Mouse (Mus musculus): ENCODE data around the gene Spats1.
"Not testable (repeated sequence)": the region's sequence is repeated elsewhere in the genome, so short reads cannot be mapped to it uniquely, and the experiment has no call there.

Gene Spats1

GRCm38 (mm10) chr17:45489736-45490135, 14.5 kb upstream of the Spats1 start:
- DNase-seq (ENCODE audit: low spot score in 2 of 2) = no peak

GRCm38 (mm10) chr17:45488321-45489254, 13.4 kb upstream of the Spats1 start:
- no peak for DNase-seq (ENCODE audit: low spot score in 2 of 2)

- DNase-seq (ENCODE audit: low spot score in 2 of 2) = no peak
Observed at GRCm38 (mm10) chr17:45487216-45487615, 12.0 kb upstream of the Spats1 start.

- no peak for DNase-seq (ENCODE audit: low spot score in 2 of 2)
Observed at GRCm38 (mm10) chr17:45485581-45485980, 10.4 kb upstream of the Spats1 start.

- no peak for DNase-seq (ENCODE audit: low spot score in 2 of 2)
Observed at GRCm38 (mm10) chr17:45480429-45480828, 5.2 kb upstream of the Spats1 start.

GRCm38 (mm10) chr17:45478234-45478825, 3.1 kb upstream of the Spats1 start:
- peak; percentile 42 to 64 for DNase-seq (ENCODE audit: low spot score in 2 of 2)

- no peak for DNase-seq (ENCODE audit: low spot score in 2 of 2)
Observed at GRCm38 (mm10) chr17:45474146-45474545, 1.1 kb downstream of the Spats1 start.

- no peak for DNase-seq (ENCODE audit: low spot score in 2 of 2)
Observed at GRCm38 (mm10) chr17:45473667-45474066, 1.5 kb downstream of the Spats1 start.

GRCm38 (mm10) chr17:45470726-45471125, 4.5 kb downstream of the Spats1 start:
- no peak for DNase-seq (ENCODE audit: low spot score in 2 of 2)

- DNase-seq (ENCODE audit: low spot score in 2 of 2) = no peak
Observed at GRCm38 (mm10) chr17:45468302-45468701, 6.9 kb downstream of the Spats1 start.

GRCm38 (mm10) chr17:45466701-45467100, 8.5 kb downstream of the Spats1 start:
- no peak for DNase-seq (ENCODE audit: low spot score in 2 of 2)

GRCm38 (mm10) chr17:45464255-45464654, 11.0 kb downstream of the Spats1 start:
- DNase-seq (ENCODE audit: low spot score in 2 of 2) = no peak

- no peak for DNase-seq (ENCODE audit: low spot score in 2 of 2)
Observed at GRCm38 (mm10) chr17:45462506-45462905, 12.7 kb downstream of the Spats1 start.

- no peak for DNase-seq (ENCODE audit: low spot score in 2 of 2)
Observed at GRCm38 (mm10) chr17:45459062-45459461, 16.2 kb downstream of the Spats1 start.

GRCm38 (mm10) chr17:45458516-45458915, 16.7 kb downstream of the Spats1 start:
- DNase-seq (ENCODE audit: low spot score in 2 of 2) = no peak

GRCm38 (mm10) chr17:45457487-45457886, 17.7 kb downstream of the Spats1 start:
- no peak for DNase-seq (ENCODE audit: low spot score in 2 of 2)

GRCm38 (mm10) chr17:45456260-45457152, 18.7 kb downstream of the Spats1 start:
- no peak for DNase-seq (ENCODE audit: low spot score in 2 of 2)

- not testable (repeated sequence) for DNase-seq (ENCODE audit: low spot score in 2 of 2)
Observed at GRCm38 (mm10) chr17:45455783-45456182, 19.4 kb downstream of the Spats1 start.

GRCm38 (mm10) chr17:45454794-45455193, 20.4 kb downstream of the Spats1 start:
- DNase-seq (ENCODE audit: low spot score in 2 of 2) = no peak

GRCm38 (mm10) chr17:45452271-45452670, 22.9 kb downstream of the Spats1 start:
- no peak for DNase-seq (ENCODE audit: low spot score in 2 of 2)

- no peak for DNase-seq (ENCODE audit: low spot score in 2 of 2)
Observed at GRCm38 (mm10) chr17:45450153-45450552, 25.1 kb downstream of the Spats1 start.

GRCm38 (mm10) chr17:45449586-45449985, 25.6 kb downstream of the Spats1 start:
- DNase-seq (ENCODE audit: low spot score in 2 of 2) = no peak

Measured in urinary bladder, adult 18-20 months (tissue).